Mouse (Mus musculus) liver, embryonic 14.5 days (tissue): ENCODE data around the gene Gck.

Source experiments
- CTCF ChIP-seq: IDR thresholded peaks from 2 replicates; pipeline ENCODE4 v1.5.1; 2016; ENCODE audit warnings: antibody characterized with exemption, low read depth, control low read depth
- EP300 ChIP-seq: IDR thresholded peaks from 2 replicates; pipeline ENCODE4 v1.6.1; 2016; ENCODE audit warnings: antibody characterized with exemption, low read depth

DNA sequence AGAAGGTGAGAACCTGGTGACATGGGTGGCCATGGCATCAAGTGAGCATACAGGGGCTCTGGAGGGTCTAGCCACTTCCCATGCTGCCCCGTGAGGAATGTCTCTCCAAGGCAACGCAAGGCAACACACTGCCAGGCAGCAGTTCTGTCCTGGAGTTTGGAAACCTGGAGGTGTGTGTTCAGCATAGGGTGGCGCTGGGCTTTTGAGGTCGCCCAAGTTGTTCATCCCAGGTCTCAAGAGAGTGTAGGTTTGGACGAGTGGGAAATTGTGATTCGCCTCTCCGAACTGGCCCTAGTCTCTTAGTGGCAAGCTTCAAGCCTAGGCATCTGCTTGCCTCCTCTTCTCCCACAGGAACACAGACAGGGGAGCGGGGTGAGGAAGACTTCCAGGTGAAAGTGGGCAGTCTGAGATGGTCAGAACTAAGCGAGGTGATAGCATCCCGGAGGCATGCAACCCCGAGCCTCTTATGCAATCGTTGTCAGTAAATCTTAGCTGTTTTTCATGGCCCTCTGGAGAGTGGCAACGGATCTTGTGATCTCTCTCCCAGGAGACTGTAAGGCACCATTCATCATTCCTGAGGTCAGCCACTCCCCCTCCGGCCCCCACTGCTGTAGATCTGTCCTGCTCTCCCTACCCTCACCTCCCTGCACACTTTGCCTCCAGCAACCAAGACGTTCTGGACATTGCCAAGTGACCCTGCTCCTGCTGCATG lies 87.3 kb downstream of the Gck start:
- TF ChIP-seq CTCF: no peak
- TF ChIP-seq EP300: no peak
